Mouse (Mus musculus) heart, postnatal 25 days (tissue): ENCODE results near the gene Prpsap1. TPM values are rescaled to one million over a fixed set of nuclear protein-coding genes. Genes with fewer than 3 reads are reported as not detected.
"Not testable (repeated sequence)": the region's sequence is repeated elsewhere in the genome, so short reads cannot be mapped to it uniquely, and the experiment has no call there.

ENCODE experiments used
- DNase-seq: peaks from one replicate; pipeline ENCODE4 v3.0.0; 2022; ENCODE audit warnings: low spot score
- intact Hi-C: fragments of 180-260 bp; cut with DNase I; formaldehyde crosslinking; loops from one replicate; pipeline ENCODE4 v1.15.1; 2025
- total RNA-seq, 2 experiments: library from RNA; stranded (reverse); gene quantifications; 2 replicates each; pipeline ENCODE4 v1.2.3; 2021

Prpsap1 gene
- total RNA-seq, 2 experiments from 2014 or later = 33.2 to 35.1 TPM

- intact Hi-C loops = no loop called here
- no peak for DNase-seq
Measured at GRCm38 (mm10) chr11:116522046-116522445, 28.0 kb upstream of the Prpsap1 start.

GRCm38 (mm10) chr11:116521143-116521542, 27.1 kb upstream of the Prpsap1 start:
- intact Hi-C loops = no loop called here
- no peak for DNase-seq

GRCm38 (mm10) chr11:116518482-116518881, 24.5 kb upstream of the Prpsap1 start:
- intact Hi-C loops = no loop called here
- DNase-seq = peak; percentile 53

GRCm38 (mm10) chr11:116515330-116516020, 21.5 kb upstream of the Prpsap1 start:
- intact Hi-C loops = no loop called here
- no peak for DNase-seq

DNA sequence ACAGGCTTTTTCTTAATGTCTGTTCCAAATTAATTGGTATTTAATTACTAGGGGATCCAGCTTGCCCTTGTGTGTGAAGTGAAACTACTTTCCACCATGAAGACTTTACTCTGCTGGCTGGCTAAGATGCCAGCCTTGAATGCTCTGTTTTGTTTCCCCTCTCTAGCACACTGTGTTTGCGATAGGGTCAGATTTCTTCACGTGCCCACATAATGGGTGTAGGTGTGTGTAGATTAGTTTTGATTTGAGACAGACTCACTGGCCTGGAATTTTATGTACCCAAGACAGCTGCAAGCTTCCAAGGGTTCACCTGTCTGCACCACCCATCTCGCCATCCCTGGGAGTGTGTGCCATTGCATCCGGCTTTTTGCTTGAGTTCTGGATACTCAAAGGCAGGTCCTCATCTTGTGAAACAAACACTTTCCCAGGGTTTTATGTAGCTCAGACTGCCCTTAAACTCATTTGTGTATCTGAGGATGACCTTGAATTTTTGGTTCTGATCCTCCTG, 19.6 kb upstream of the Prpsap1 start:
- intact Hi-C loops = no loop called here
- no peak for DNase-seq

- intact Hi-C loops = no loop called here
- no peak for DNase-seq
Measured at GRCm38 (mm10) chr11:116512987-116513386, 19.0 kb upstream of the Prpsap1 start.

- intact Hi-C loops = no loop called here
- DNase-seq = no peak
Measured at GRCm38 (mm10) chr11:116512154-116512553, 18.2 kb upstream of the Prpsap1 start.

GRCm38 (mm10) chr11:116511301-116511868, 17.4 kb upstream of the Prpsap1 start:
- intact Hi-C loops = no loop called here
- no peak for DNase-seq

DNA sequence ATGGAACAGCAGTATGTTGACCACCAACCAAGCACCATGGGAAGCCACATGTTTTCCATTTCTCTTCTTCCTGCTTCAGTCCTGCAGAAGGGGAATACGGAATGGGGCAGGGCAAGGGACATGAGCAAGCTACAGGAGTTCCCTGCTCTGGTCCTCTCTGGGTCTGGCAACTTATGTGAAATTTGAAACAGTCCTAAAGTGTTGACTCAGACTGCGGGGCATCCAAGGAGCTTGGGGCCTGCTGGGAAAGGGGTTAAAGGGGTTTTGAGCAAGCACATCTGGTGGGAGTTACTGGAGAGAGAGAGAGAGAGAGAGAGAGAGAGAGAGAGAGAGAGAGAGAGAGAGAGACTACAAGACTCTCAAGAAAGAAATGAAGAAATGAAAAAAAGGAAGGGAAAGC, 14.7 kb upstream of the Prpsap1 start:
- DNase-seq = no peak
- intact Hi-C loops = no loop called here

DNA sequence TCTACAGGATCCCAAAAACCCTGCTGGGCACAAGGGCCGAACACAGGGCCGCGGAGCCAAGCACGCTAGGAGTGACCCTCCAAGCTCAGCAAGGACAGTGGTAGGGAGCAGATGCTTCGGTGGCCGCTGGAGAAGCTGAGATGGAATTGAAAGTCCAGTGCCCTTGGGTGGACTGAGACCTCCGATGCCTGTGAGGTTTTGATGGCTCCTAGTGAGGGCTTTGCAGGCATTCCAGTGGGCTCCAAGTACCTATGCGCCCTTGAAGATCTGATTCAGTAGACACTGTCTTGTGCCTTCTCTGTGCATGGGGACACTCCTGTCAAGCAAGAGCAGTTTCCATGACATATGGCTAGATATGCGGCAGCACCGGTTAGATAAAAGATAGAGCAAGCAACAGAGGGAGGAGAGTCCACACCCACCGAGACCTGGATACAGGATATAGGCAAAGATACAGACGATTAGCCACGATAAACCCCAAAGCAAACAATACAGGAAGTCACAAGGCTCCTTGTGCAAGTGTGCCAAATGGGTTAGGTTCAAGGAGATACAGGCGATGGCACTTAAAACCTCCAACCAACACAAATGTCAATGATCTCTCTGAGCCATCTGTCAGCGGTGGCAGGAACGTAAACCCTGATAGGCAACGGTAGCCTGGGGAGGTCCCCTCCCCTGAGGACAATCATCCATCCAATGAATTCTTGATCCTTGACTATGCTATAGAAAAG, 12.3 kb upstream of the Prpsap1 start:
- DNase-seq = no peak
- intact Hi-C loops = no loop called here

- no peak for DNase-seq
- intact Hi-C loops = no loop called here
Measured at GRCm38 (mm10) chr11:116505573-116505972, 11.6 kb upstream of the Prpsap1 start.

DNA sequence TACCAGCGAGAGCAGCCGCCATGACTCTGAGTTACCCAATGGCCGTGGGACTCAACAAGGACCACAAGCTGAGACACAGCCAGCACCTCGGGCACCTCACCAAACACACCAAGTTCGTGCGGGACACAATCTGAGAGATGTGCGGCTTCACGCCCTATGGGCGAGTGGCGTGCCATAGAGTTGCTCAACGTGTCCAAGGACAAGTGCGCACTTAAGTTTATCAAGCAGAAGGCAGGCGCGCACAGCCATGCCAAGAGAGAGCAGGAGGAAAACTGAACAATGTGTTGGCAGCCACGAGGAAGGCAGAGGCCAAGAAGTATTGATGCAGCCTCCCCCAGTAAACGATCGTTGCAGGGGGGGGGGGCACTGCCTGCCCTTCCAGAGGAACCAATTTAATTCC, 10.5 kb upstream of the Prpsap1 start:
- no peak for DNase-seq

DNA sequence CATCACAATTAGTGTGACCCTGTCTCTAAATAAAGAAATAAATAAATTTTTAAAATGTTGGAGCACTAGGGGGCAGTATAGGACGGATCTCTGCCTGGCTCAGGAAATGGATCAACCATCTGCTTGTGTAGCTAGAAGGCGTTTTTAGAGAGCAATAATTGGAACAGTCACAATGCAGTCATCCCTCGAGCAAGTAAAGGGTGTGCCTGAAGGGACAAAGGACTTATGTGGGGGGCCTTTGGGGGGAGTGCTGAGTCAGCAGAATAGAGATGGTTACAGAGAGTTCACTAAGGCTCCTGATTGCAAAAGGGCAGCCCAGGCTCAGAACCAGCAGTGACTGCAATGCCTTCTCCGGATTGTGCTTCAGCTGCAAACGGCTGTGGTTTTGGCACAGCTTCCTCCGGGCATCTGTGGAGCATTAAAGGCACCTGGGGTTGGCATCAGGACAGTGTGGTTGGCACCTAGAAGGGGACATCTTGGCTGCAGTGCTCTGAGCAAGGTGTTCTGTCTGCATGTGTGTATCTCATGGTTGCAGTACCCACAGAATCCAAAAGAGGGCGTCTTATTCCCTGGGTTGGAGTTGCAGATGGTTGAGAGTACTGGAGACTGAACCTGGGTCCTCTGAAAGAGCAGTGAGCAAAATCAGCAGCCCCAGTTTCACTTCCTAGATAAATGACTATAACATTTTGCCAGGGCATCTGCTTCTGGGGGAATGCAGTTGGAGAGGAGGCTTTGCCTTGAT, 7.2 kb upstream of the Prpsap1 start:
- DNase-seq = no peak
- intact Hi-C loops = loop anchor here (1.0 to 2.0 kb wide), 2 partner anchors 33 to 128 kb away; no protein-coding TSS in a partner anchor

More for the DNA sequence above, 10.5 kb upstream of the Prpsap1 start:
- intact Hi-C loops = no loop called here

DNA sequence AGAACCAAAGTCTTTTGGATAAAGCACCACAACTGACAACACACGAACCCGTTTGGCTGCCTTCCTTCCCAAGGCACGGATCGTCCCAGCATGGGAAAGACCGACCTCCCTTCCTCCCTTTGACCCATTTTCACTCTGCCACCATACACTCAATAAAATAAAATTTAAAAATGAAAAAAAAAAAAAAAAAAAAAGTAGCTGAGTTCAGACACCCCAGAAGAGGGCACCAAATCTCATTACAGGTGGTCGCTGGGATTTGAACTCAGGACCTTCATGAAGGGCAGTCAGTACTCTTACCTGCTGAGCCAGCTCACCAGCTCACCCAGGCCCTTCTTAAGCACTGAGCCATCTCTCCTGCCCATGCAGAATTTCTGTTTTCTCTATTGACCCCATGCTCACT, 5.0 kb upstream of the Prpsap1 start:
- no peak for DNase-seq
- intact Hi-C loops = no loop called here

DNA sequence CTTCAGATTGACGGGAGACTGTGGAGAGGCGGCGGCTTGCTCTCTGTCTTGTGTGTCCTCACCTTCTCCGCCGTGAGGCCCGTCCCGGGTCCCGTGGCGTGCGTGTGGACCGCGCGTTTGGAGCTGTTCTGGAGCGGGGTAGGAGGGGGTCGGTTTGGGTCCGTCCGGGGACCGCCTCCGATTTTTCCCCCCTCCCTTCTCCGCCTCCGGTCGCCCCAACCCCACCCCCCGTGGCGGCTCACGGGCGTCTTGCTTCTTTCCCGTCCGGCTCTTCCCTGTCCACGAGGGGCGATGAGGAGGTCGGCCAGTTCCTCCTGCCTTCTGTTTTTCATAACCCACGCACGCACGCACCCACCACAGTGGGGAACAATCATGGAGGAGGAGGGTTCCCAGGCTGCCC, 4.6 kb upstream of the Prpsap1 start:
- DNase-seq = no peak
- intact Hi-C loops = no loop called here

GRCm38 (mm10) chr11:116497313-116497712, 3.3 kb upstream of the Prpsap1 start:
- no peak for DNase-seq
- intact Hi-C loops = no loop called here

- intact Hi-C loops = no loop called here
Measured at GRCm38 (mm10) chr11:116494474-116495174, 622 bp upstream of the Prpsap1 start.

GRCm38 (mm10) chr11:116493191-116493590, 811 bp downstream of the Prpsap1 start:
- no peak for DNase-seq
- intact Hi-C loops = no loop called here

More at GRCm38 (mm10) chr11:116494474-116495174, 622 bp upstream of the Prpsap1 start:
- peak; percentile 81 for DNase-seq

DNA sequence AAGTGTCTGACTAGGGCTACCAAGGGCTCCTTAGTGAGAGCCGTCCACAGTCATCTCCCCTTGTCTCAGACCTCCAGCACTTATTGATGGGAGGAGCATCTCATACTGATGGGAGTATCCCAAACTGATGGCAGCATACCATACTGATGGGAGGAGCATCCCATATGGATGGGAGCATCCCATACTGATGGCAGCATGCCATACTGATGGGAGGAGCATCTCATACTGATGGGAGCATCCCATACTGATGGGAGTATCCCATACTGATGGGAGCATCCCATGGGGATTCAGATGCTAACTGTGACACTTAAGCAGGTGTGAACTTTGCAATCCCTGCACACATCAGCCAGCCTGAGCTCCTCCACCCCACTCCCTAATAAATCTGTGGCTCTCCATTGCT, 1.5 kb downstream of the Prpsap1 start:
- DNase-seq, intact Hi-C loops: not testable (repeated sequence)

DNA sequence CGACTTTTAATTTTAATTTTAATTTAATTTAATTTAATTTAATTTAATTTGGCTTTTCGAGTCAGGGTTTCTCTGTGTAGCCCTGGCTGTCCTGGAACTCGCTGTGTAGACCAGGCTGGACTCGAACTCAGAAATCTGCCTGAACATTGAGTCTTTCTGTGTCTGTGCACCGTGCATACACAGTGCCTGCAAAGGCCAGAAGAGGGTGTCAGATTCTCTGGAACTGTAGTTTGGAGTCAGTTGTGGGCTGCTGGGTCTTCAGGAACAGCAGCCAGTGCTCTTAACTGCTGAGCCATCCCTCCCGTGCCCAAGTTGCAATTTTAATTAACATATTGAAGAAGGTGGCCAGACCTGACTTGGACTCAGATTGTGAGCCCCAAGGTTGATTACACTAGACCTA, 2.7 kb downstream of the Prpsap1 start:
- no peak for DNase-seq
- intact Hi-C loops = no loop called here
